Mouse (Mus musculus) kidney, postnatal 4 days (tissue): ENCODE results near the gene Cacna1d.

Experiments used
- DNase-seq, 2 experiments: peaks; one replicate each; pipeline ENCODE4 v3.0.0; 2021; ENCODE audit warnings: mixed read lengths in 2 of 2

Cacna1d gene

DNA sequence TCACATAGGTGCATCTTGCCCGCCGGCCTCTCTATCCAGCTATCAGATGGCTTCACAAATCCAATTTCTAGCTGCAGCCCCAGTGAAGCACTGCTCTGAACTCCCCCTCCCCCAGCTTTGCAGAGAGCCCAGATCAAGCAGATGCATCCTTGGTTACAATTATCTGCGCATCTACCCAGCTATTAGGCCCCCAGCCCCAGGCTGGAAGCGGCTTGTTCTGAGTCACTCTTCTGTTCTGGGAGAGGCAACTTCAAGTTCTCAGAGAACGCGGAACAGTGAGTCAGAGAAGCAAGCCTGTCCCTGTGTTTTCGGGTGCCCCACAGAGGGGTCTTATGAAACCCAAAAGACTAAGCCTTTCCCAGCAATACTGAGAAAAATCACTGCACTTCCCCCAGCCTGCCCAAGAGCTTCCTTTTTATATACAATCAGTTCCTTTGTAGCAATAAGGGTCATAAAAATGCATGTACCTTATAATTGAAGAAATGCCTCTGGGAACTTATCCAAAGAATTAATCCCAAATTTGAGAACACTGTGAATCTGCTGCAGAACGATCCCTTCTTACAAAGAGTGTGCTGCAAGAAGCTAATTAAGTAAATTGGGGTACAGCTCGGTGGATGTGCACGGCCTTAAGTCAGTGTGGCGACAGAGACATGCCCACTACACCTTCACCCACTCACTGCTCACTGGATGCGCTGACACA is 235.4 kb downstream of the Cacna1d start:
- DNase-seq, result no peak

GRCm38 (mm10) chr14:30254776-30255175 is 236.5 kb downstream of the Cacna1d start:
- no peak for DNase-seq

DNA sequence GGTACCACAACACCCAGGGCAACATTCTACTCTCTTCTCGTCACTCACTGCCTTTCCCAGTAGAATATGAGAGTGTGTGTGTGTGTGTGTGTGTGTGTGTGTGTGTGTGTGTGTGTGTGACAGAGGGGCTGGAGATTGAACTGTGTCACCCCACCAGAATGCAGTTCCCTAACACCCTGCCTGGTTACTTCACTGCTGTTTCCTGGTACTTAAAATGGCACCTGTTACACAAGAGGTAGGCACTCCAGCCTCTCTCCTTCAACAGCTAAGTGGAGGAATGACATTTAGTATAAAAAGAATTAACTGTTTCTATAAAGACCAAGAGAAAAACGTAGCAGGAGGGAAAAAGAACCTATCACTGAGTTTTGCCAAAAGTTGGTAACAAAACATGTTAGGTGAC is 238.4 kb downstream of the Cacna1d start:
- DNase-seq, result no peak

DNA sequence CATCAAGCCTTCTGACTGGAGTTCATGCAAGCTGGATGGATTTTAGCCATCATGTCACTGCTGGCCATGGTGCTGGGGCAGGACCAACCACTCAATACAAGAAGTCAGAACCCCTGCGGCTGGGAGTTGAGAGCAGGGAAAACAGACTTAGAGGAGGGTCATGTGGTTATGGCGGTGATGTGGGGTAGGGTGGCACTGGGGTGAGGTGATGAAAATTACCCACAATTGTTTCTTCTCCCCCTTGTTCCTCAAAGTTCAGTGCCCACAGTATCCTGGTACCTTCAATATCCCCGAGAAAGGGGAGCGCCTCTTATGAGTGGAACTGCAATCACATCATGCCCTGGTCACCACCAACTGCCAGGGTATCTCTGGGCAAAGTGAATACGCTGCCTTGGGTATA is 239.9 kb downstream of the Cacna1d start:
- no peak for DNase-seq

DNA sequence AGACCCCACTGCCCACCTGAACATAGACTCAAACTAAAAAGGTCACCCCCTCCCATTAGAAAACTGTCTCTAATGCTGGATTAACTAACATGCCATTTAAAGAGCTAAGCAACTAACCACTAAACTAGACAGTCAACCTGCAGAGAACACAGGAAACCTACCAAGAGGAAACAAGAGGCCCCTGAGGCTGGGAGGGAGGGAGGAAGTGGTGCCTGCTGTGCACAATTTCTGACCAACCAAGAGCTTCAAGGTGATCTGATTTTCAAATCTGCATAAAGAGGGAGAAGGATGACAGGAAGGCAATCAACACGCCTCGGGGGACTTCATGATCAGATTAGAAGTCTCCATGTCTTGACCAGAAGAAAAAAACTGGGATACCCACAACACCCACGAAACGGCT is 241.7 kb downstream of the Cacna1d start:
- DNase-seq, result no peak

DNA sequence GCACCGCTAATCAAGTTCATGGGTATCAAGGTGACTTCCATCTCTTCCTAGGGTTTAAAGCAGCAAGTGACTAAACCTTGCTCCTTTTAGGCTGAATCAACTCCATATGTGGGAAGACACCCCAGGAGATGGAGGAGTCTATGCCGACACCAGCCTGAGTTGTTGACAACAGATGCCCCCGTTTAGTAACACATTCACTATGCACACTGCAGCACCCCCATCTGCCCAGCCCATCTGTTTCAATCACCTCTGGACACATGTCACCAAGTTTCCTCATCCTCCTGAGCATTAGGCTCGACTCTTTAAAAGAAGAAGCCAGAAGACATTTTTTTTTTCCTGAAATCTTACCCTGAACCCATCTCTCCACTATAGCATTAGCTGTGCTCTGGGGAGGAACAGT is 242.4 kb downstream of the Cacna1d start:
- no peak for DNase-seq

- no peak for DNase-seq
Observed at GRCm38 (mm10) chr14:30248121-30248520, 243.1 kb downstream of the Cacna1d start.

DNA sequence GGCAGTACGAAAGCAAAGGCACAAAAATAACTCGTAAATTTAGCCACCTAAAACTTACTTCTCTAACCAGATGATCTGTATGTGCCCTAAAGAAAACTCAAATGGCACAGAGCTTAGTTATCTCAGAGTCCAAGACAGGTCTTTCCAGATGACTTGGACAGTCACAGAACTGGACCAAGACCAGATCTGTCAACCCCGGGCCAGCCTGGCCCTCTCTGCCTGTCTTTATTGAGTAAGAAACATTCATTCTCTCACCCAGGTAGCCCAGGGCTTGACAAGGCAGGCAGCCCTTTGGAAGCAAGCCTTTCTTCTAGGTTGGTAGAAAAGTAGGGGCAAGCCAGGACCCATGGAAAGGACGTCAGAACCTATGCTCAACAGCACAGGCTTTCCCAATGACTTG is 243.6 kb downstream of the Cacna1d start:
- DNase-seq, result no peak

- DNase-seq, result no peak
Observed at GRCm38 (mm10) chr14:30244776-30245175, 246.5 kb downstream of the Cacna1d start.

DNA sequence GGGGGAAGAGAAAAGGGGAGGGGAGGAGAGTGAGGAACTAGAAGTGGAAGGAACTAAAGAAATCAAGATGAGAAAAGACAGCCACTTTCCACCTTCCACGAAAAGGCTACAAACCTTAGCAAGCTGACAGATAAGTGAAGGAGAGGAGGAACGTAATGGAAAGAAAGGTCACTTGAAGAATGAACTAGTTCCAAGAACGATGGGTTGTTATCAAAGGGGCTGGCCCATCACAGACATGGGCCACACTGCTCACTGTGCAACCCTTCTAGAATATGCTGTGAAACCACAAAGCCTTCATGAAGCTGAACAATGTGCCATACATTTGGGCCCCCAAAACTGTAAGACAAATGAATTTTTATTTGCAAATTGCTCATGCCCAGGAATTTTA is 248.4 kb downstream of the Cacna1d start:
- no peak for DNase-seq

DNA sequence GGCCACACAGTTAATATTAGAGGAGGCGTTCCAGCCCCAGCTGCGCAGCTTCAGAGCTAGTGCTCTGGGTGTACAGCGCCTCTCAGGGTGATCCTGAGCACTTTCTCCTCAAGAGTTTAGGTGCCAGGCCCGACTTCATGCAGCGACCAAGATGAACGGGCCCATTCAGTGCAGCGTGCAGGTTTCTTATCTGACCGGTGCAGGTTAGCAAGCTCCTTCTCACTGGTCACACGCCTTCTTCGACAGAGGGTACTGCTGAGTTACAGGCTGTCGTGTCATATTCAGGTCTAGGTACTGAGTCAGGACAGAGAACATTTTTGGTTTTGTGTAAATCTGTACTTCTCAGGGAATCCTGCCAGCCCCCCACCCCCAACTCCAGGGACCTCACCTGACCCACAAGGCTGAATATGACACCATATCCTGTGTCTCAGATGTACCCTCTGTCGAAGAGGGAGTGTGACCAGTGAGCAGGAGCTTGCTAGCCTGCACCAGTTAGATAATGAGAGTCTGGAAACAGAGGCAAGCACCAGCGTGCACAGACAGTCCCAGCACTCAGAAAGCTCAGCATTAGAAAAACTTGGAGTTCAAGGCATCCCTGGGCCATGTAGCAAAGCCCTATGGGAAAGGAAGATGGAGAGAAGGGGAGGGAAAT is 249.0 kb downstream of the Cacna1d start:
- no peak for DNase-seq

DNA sequence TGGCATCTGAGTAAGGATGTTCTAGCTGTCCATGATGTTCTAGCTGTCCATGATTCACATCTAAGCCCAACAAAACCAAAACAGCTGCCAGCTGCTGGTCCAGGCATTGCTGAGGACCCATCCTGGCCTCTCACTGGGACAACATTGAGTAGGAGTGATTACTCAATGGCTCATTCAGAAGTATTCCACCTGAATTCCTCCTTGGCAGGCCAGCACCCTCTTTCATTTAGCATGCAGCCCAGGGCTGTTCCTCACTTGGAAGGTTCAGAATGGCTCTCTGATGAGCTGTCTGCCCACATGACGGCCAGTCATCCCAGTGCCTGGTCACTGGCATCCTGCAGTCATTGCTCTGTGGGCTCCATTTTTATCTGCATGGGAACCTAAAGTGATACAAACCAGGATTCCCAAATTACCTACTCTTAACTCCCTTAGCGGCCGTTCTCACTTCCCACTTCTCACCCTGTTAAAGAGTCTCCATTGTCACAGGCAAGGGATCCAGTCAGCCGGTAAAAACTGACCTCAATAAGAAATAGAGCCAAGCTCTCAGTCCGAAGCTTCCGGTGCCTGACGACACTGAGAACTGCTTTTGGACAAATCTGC is 250.2 kb downstream of the Cacna1d start:
- DNase-seq, result no peak

DNA sequence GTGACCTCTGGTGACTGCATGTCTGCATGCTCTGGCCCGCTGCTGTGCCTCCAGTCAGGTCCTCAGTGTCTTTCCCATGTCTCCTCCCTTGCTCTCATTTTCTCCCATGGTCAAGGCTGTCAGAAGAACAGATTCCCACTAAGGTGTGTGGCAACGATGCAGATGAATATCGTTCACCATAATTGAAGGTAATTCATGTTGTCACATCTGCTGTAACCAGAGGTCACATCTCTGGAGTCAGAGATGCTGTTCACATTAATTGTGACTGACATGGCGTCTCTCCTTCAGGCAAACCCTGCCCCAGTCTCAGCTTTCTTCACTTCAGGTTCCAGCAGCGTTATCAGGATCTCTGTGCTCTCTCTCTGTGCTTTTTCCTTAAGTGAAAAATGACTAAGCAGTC is 252.4 kb downstream of the Cacna1d start:
- DNase-seq, result no peak

DNA sequence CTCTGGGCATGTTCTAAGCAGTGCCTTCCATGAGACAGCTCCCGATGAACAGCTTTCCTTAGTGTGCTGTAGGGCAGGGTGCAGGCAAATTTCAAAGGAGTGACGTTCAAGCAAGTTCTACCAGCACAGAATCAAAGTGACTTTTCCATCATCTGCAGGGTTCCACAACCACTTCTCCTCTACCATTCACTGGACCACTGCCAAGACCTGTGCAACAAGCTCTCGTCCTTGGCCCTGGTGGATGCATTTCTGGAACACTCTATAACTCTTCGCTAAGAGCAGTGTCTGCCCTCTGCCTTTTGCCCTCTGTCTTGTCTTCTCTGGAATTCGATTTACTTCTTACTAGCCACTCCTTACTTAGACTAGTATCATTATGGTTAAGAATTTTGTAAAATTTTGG is 266.1 kb downstream of the Cacna1d start:
- DNase-seq, result no peak

DNA sequence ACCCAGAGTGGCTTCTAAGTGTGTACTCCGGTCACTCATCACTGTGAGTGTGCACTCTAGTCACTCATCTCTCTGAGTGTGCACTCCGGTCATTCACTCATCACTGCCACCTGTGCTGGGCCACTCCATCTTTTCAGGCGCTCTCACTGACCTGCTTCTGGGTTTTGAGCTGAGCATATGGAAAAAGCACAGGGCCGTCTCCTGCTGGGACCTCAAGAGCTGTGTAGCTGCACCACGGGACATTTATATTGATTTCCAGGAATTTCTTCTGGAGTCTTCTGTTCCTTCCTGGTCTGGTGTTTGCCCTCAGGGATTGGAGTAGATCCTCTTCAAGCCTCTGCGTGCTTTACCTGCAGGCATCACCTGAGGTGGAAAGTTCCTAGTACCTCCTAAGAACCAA is 269.2 kb downstream of the Cacna1d start:
- no peak for DNase-seq

GRCm38 (mm10) chr14:30219851-30220250 is 271.4 kb downstream of the Cacna1d start:
- peak in 1 of 2 experiments; percentile 32 for DNase-seq

DNA sequence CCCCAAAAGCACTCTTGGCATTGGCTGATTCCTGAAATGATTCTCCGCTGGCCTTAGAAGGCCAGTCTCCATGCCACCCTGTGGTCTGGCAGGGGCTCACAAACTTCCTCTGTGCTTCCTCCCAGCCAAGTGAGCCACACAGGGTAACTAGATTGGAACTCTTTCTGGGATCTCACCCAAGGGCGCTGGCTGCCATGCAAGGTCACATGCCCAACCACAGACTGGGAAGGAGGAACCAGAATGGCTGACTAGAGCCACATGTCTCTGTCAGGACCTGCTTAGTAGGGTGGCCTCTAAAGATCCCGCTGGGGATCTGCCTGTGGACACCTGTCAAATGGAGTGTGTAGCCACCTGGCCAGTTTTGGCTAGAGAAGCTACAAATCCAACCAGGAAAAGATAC is 273.1 kb downstream of the Cacna1d start:
- no peak for DNase-seq

GRCm38 (mm10) chr14:30217124-30217523 is 274.1 kb downstream of the Cacna1d start:
- no peak for DNase-seq

DNA sequence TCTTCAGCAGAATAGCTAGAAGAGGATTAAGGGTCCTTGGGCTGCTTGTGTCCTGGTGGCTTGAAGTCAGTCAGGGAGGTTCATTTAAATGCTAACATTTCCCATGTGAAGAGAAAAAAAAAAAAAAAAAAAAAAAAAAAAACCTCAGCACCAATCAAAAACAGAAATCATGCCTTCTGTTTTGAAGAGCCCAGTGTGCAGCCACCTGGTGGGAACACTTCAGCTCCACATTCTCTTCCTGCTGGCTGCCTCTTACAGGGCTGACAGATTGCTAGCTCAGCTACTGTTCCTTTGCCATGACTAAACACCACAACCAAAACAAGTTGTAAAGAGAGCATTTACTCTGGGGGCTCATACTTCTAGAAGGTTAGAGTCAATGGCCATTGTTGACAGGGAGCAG is 283.1 kb downstream of the Cacna1d start:
- no peak for DNase-seq

DNA sequence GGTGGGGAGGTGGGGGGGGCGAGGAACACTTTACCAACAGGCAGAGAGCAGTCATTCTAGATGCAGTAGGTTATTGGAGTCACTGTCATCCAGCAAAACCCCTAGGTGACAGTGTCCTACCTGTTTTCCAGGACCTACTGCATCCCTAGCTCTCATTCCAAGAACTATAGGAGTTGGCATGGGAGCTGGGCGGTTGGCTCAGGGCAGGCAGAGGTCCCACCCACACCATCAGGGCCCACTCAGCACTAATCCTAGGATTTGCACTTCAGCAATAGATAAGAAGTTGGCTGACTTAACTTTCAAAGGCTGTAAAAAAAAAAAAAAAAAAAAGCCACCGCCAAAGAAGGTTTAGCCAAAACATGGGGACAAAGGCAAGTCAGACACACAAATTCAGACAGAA is 285.4 kb downstream of the Cacna1d start:
- no peak for DNase-seq

GRCm38 (mm10) chr14:30204526-30204925 is 286.7 kb downstream of the Cacna1d start:
- no peak for DNase-seq

DNA sequence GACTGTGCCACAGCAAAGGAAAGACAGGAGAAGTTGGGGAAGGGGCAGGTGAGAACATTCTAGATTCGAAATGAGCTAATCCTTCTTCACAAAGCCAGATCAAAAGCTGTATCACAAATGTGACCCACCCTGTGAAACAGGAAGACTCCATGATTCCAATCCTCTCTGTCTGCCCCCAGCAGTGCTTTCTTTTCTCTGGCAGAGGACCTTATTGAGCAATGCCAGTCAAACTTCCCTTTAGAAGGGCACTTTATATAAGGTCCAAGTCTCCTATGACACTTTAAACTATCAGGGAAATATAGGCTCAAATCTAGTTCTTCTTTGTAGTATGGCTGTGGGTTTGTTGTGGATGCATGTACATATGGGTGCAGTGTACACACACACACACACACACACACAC is 290.9 kb downstream of the Cacna1d start:
- DNase-seq, result no peak

DNA sequence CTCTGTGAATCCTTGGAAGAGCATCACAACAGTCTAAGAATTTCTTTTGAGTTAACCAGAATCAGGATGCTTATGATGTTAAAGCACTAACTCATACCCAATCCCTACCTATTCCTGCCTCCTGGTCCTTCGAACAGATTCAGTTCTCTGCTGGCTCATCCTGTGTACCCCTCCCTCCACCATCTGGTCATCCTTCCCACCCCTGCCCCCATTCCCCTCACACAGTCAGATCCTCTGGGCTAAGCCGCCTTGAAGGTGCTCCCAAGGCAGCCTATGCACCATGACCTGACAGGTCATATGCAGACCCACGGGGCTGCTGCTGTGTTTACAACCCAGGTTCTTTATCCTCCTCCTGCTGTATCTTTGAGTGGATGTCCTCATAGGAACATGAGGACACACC is 292.4 kb downstream of the Cacna1d start:
- no peak for DNase-seq

DNA sequence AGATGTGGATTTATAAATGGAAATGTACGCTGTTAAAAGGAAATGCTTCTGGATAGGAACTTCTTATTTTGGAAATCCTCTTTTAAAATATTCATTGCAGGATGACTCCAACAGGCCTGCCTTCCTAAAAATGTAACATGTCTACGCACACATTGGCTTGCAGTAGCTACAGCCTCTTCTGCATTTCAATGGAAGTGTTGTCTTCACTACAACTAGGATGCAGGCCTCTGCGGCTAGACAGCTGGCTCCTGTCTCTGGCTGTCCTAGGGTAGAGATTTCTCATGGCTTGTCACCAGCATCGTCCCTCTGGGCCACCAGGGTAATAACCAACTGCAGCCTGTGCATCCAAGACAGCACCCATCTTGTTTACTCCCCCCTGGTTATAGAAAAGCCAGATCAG is 293.1 kb downstream of the Cacna1d start:
- DNase-seq, result no peak

GRCm38 (mm10) chr14:30196959-30197358 is 294.3 kb downstream of the Cacna1d start:
- DNase-seq, result no peak
